Mouse (Mus musculus) spleen, adult 2 months (tissue): ENCODE measurements around the gene Olfr429. TPM values are rescaled to one million over a fixed set of nuclear protein-coding genes. Genes with fewer than 3 reads are reported as not detected.
"Not testable (repeated sequence)": the region's sequence is repeated elsewhere in the genome, so short reads cannot be mapped to it uniquely, and the experiment has no call there.

Experiments
- DNase-seq, 2 experiments: peaks; one replicate each; pipeline versions ENCODE4 v3.0.0 to v3.0.0-alpha.2; 2012 to 2021; ENCODE audit warnings: low spot score in 2 of 2, low read depth in 1 of 2
- H3K27ac ChIP-seq: fragments of 200-500 bp; 2 replicates; pipeline ENCODE4 v1.5.1; 2012; ENCODE audit warnings: low read length, inconsistent platforms; ENCODE audit not compliant: insufficient read depth
- H3K27me3 ChIP-seq: fragments of 200-500 bp; 2 replicates; pipeline ENCODE4 v1.6.1; 2012; ENCODE audit warnings: mild to moderate bottlenecking, moderate library complexity, low read length, inconsistent platforms; ENCODE audit not compliant: control insufficient read depth, insufficient read depth
- H3K36me3 ChIP-seq: fragments of 200-500 bp; 2 replicates; pipeline ENCODE4 v1.6.1; 2012; ENCODE audit warnings: mild to moderate bottlenecking, low read length, inconsistent platforms; ENCODE audit not compliant: control insufficient read depth, insufficient read depth
- H3K4me1 ChIP-seq: fragments of 200-500 bp; 2 replicates; pipeline ENCODE4 v1.6.1; 2011; ENCODE audit warnings: inconsistent platforms; ENCODE audit not compliant: control insufficient read depth, insufficient read depth, insufficient read length
- H3K4me3 ChIP-seq: fragments of 200-500 bp; 2 replicates; pipeline ENCODE4 v1.5.1; 2011; ENCODE audit warnings: mild to moderate bottlenecking, inconsistent platforms; ENCODE audit not compliant: insufficient read depth, insufficient read length; ENCODE audit errors: extremely low read depth
- CTCF ChIP-seq: fragments of 200-500 bp; IDR thresholded peaks from 2 replicates; pipeline ENCODE4 v1.5.1; 2011; ENCODE audit warnings: mild to moderate bottlenecking, inconsistent platforms; ENCODE audit not compliant: insufficient read depth, insufficient read length, insufficient replicate concordance; ENCODE audit errors: extremely low read depth
- POLR2A ChIP-seq: fragments of 200-500 bp; IDR thresholded peaks from 2 replicates; pipeline ENCODE4 v1.6.1; 2011; ENCODE audit warnings: low read depth, low read length, inconsistent platforms
- whole genome bisulfite sequencing: fragments of 180-500 bp; shearing (Covaris S2); methylation state at CpG from one replicate; pipeline ENCODE4 v1.1.7; 2018; 5-methylcytosine and 5-hydroxymethylcytosine counted together
- polyA plus RNA-seq: library from polyadenylated mRNA; depleted of rRNA; stranded (reverse); fragments of >200 nt; gene quantifications from 2 replicates; pipeline ENCODE4 v1.2.3, GENCODE M21; 2012; rRNA removed

The Olfr429 gene
- not detected in 2 replicates for polyA plus RNA-seq

- Histone ChIP-seq H3K27ac (no peak within 1 kb of the TSS), H3K4me1 (no peaks in the 10 kb centered on the region), H3K27me3 (no peaks in the 10 kb centered on the region), H3K4me3 (no peak within 1 kb of the TSS), H3K36me3 (no peaks in the 10 kb centered on the region)
- DNase-seq, result no peak
- no peak for TF ChIP-seq POLR2A
- no peak for TF ChIP-seq CTCF
- WGBS, result 89% methylated on average over 2 of the region's 2 CpGs
Observed at GRCm38 (mm10) chr1:174084031-174084430, at the start of gene Olfr429. TSS of gene Olfr429 (plus strand) at chr1:174084331.

DNA sequence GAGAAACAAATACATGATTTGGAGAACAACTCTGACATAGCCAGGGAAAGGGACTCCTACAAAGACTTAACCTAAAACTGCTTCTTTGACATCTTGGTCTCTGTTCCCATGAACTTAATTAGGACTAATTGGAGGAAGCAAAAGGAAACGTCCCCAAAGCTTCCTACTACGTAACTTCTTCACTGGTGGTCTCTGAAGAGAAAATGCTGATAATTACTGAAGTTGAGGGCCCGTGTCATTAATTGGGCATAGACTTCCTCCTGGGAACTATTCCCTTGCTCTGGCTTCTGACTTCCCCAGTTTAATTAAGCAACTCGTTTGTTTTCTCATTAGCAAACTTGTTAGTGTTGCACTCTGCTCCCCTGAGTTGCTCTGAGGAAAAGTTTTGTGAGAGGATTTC lies 48.3 kb upstream of the Olfr429 start:
- Histone ChIP-seq H3K4me3 (no peak overlapping the region), H3K36me3 (no peaks in the 10 kb centered on the region), H3K27me3 (no peaks in the 10 kb centered on the region), H3K27ac (no peak overlapping the region), H3K4me1 (peaks cover 2% of the 10 kb centered on the region; the same call in 1 of the 2 replicates)
- TF ChIP-seq CTCF (no peak), POLR2A (no peak)
- 82% methylated on average over 4 of the region's 4 CpGs for WGBS
- DNase-seq, result no peak

GRCm38 (mm10) chr1:174038480-174038879 lies 45.7 kb upstream of the Olfr429 start:
- 91% methylated on average over 3 of the region's 3 CpGs for WGBS
- Histone ChIP-seq H3K36me3 (no peaks in the 10 kb centered on the region), H3K27me3 (no peaks in the 10 kb centered on the region), H3K4me3 (no peak overlapping the region), H3K4me1 (peaks cover 11% of the 10 kb centered on the region), H3K27ac (no peak overlapping the region)
- DNase-seq, result no peak
- TF ChIP-seq CTCF, result no peak
- no peak for TF ChIP-seq POLR2A

GRCm38 (mm10) chr1:174040523-174041177 lies 43.5 kb upstream of the Olfr429 start, which contains the start of gene Olfr433:
TSS of gene Olfr433 (plus strand) at chr1:174040705.
- H3K27me3 ChIP-seq, result no peaks in the 10 kb centered on the region
- H3K4me1 ChIP-seq, result peaks cover 11% of the 10 kb centered on the region
- H3K27ac ChIP-seq, result peak within 1 kb of the TSS; percentile 80
- H3K36me3 ChIP-seq, result no peaks in the 10 kb centered on the region
- 50% methylated on average over 7 of the region's 7 CpGs for WGBS
- H3K4me3 ChIP-seq, result no peak within 1 kb of the TSS
- TF ChIP-seq CTCF (no peak), POLR2A (no peak)
- peak; percentile 45 to 60 for DNase-seq

DNA sequence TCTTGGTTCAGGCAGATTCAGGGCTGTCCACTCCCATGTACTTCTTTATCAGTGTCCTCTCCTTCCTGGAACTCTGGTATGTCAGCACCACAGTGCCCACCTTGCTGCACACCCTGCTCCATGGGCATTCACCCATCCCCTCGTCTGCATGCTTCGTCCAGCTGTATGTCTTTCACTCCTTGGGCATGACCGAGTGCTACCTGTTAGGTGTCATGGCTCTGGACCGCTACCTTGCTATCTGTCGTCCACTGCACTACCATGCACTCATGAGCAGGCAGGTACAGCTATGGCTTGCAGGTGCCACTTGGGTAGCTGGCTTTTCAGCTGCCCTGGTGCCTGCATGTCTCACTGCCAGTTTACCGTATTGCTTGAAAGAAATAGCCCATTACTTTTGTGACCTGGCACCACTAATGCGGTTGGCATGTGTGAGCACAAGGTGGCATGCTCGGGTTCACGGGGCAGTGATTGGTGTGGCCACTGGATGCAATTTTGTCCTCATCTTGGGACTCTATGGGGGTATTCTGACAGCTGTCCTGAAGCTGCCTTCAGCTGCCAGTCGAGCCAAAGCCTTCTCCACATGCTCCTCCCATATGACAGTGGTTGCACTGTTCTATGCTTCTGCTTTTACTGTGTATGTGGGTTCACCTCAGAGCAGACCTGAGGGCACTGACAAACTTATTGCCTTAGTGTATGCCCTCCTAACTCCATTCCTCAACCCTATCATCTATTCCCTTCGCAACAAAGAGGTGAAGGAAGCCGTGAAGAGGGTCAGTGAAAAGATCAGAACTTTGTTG lies 41.8 kb upstream of the Olfr429 start:
- H3K27me3 ChIP-seq, DNase-seq, H3K27ac ChIP-seq, H3K4me3 ChIP-seq, H3K36me3 ChIP-seq: not testable (repeated sequence)
- 82% methylated on average over 12 of the region's 12 CpGs for WGBS
- H3K4me1 ChIP-seq, result peaks cover 11% of the 10 kb centered on the region

DNA sequence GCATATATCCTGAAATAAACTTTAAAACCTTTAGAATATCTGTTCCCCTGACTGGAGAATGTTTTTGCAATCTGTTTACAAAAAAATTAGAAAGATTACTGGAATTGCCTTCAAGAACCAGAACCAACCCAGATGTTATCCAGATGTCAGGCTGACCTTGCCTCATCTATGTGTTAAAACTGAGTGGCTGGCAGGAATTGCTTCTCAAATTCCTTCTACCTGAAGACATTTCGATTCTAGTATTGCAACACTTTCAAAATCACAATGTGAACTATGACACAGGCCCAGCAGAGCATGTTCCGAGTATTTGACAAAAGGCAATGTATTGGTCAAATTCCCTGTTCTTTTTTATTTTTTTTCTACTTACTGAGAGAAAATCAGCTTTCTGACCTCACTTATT lies 39.7 kb upstream of the Olfr429 start:
- no peak overlapping the region for H3K27ac ChIP-seq
- no peaks in the 10 kb centered on the region for H3K36me3 ChIP-seq
- no peak for TF ChIP-seq POLR2A
- no peak for TF ChIP-seq CTCF
- no peaks in the 10 kb centered on the region for H3K27me3 ChIP-seq
- 76% methylated on average over 2 of the region's 2 CpGs for WGBS
- H3K4me1 ChIP-seq, result peaks cover 11% of the 10 kb centered on the region
- DNase-seq, result no peak
- no peak overlapping the region for H3K4me3 ChIP-seq

- DNase-seq, H3K36me3 ChIP-seq, H3K4me3 ChIP-seq, H3K27me3 ChIP-seq, H3K4me1 ChIP-seq, H3K27ac ChIP-seq: not testable (repeated sequence)
- WGBS, result 38% methylated on average over 6 of the region's 6 CpGs
Observed at GRCm38 (mm10) chr1:174048227-174048626, 35.9 kb upstream of the Olfr429 start.
